Mouse (Mus musculus) heart, embryonic 14.5 days (tissue): ENCODE measurements around the gene Fen1. TPM values are rescaled to one million over a fixed set of nuclear protein-coding genes. Genes with fewer than 3 reads are reported as not detected.

ENCODE experiments used
- ATAC-seq: fragments of 200-750 bp; cut with Nextera tagmentation; 2 replicates; pipeline ENCODE4 v1.8.0; 2017; ENCODE audit warnings: low read depth, moderate TSS enrichment; ENCODE audit not compliant: insufficient number of reproducible peaks, insufficient read depth, low FRiP score
- H3K27ac ChIP-seq, 2 experiments: fragments of 200-500 bp in 1 of 2; fragments of 300-500 bp in 1 of 2; sonication (generic) in 1 of 2; replicated peaks in 1 of 2; 2 replicates each; pipeline ENCODE4 v1.5.1; 2012 to 2014; ENCODE audit warnings: low read depth in 2 of 2, low read length in 2 of 2, control low read depth in 1 of 2, mild to moderate bottlenecking in 1 of 2, mixed read lengths in 1 of 2; ENCODE audit not compliant: control insufficient read depth in 1 of 2, insufficient read depth in 1 of 2
- H3K27me3 ChIP-seq: fragments of 300-500 bp; sonication (generic); 2 replicates; pipeline ENCODE4 v1.6.1; 2014; ENCODE audit warnings: mild to moderate bottlenecking, low read length, control low read depth; ENCODE audit not compliant: control insufficient read depth, insufficient read depth
- H3K36me3 ChIP-seq: fragments of 300-500 bp; sonication (generic); 2 replicates; pipeline ENCODE4 v1.6.1; 2014; ENCODE audit warnings: mild to moderate bottlenecking, control low read depth, low read length, mixed read lengths; ENCODE audit not compliant: control insufficient read depth, insufficient read depth
- H3K4me1 ChIP-seq, 2 experiments: fragments of 200-500 bp in 1 of 2; fragments of 300-500 bp in 1 of 2; sonication (generic) in 1 of 2; 2 replicates each; pipeline ENCODE4 v1.6.1; 2012 to 2014; ENCODE audit warnings: low read length in 2 of 2, control low read depth in 1 of 2, mixed read lengths in 1 of 2; ENCODE audit not compliant: control insufficient read depth in 2 of 2, insufficient read depth in 2 of 2
- H3K4me2 ChIP-seq: fragments of 300-500 bp; sonication (generic); 2 replicates; pipeline ENCODE4 v1.6.1; 2014; ENCODE audit warnings: mild to moderate bottlenecking, low read length
- H3K4me3 ChIP-seq, 2 experiments: fragments of 200-500 bp in 1 of 2; fragments of 300-500 bp in 1 of 2; sonication (generic) in 1 of 2; 2 replicates each; pipeline ENCODE4 v1.5.1; 2012 to 2014; ENCODE audit warnings: low read length in 2 of 2, mild to moderate bottlenecking in 2 of 2, control low read depth in 1 of 2, low read depth in 1 of 2, moderate library complexity in 1 of 2; ENCODE audit not compliant: control insufficient read depth in 1 of 2, insufficient read depth in 1 of 2
- H3K9ac ChIP-seq: fragments of 300-500 bp; sonication (generic); 2 replicates; pipeline ENCODE4 v1.6.1; 2014; ENCODE audit warnings: mild to moderate bottlenecking, low read length
- H3K9me3 ChIP-seq: fragments of 300-500 bp; sonication (generic); 2 replicates; pipeline ENCODE4 v1.6.1; 2016; ENCODE audit warnings: low read length, control low read depth; ENCODE audit not compliant: control insufficient read depth
- WGBS: fragments of 180-500 bp; shearing (Covaris S2); extraction: QIAGEN DNeasy Blood & Tissue Kit; methylation state at CpG from one replicate; pipeline ENCODE4 v1.1.7; 2014; 5-methylcytosine and 5-hydroxymethylcytosine counted together
- polyA plus RNA-seq: library from polyadenylated mRNA; unstranded; fragments of >200 nt; fragmentation: Nextera tagmentation; extraction: Ambion mirVana; gene quantifications from 2 replicates; pipeline ENCODE4 v1.2.1, GENCODE M21; 2014

Gene Fen1
- polyA plus RNA-seq, 1 experiment from 2014 or later = 37.6 TPM

- 86% methylated on average over 7 of the region's 7 CpGs for WGBS
- no peak for ATAC-seq
These were observed 22.7 kb downstream of the Fen1 start for GRCm38 (mm10) chr19:10181225-10181624.

GRCm38 (mm10) chr19:10176941-10177372 is 27.0 kb downstream of the Fen1 start:
- Histone ChIP-seq H3K4me3 (no peak overlapping the region), H3K4me1 (peaks cover 14 to 18% of the 10 kb centered on the region in 2 experiments), H3K36me3 (no peaks in the 10 kb centered on the region), H3K27ac (peak overlapping the region in 1 of 2 experiments; percentile 73; a peak in 2 of 4 replicates), H3K27me3 (no peaks in the 10 kb centered on the region), H3K4me2 (no peak overlapping the region; the same call in 1 of the 2 replicates), H3K9ac (no peak overlapping the region), H3K9me3 (0 out of 2 replicates have a peak, but pooled peaks cover 2% of the 10 kb centered on the region)
- no peak for ATAC-seq
- WGBS = 30% methylated on average over 7 of the region's 7 CpGs

More at GRCm38 (mm10) chr19:10181225-10181624, 22.7 kb downstream of the Fen1 start:
- Histone ChIP-seq H3K27me3 (no peaks in the 10 kb centered on the region), H3K4me1 (peaks cover 19 to 31% of the 10 kb centered on the region in 2 experiments), H3K9ac (no peak overlapping the region), H3K36me3 (peaks cover 17% of the 10 kb centered on the region), H3K4me2 (no peak overlapping the region), H3K27ac (no peak overlapping the region), H3K9me3 (0 out of 2 replicates have a peak, but pooled peaks cover 2% of the 10 kb centered on the region), H3K4me3 (no peak overlapping the region)

- Histone ChIP-seq H3K27ac (no peak overlapping the region), H3K9ac (no peak overlapping the region), H3K4me1 (peaks cover 14 to 18% of the 10 kb centered on the region in 2 experiments), H3K27me3 (no peaks in the 10 kb centered on the region), H3K36me3 (no peaks in the 10 kb centered on the region), H3K9me3 (0 out of 2 replicates have a peak, but pooled peaks cover 2% of the 10 kb centered on the region), H3K4me3 (no peak overlapping the region), H3K4me2 (no peak overlapping the region)
- WGBS = 67% methylated on average over 1 of the region's 1 CpGs
- no peak for ATAC-seq
These were observed 27.5 kb downstream of the Fen1 start for GRCm38 (mm10) chr19:10176477-10176876.

GRCm38 (mm10) chr19:10174956-10175355 is 29.0 kb downstream of the Fen1 start:
- Histone ChIP-seq H3K27me3 (no peaks in the 10 kb centered on the region), H3K9me3 (0 out of 2 replicates have a peak, but pooled peaks cover 2% of the 10 kb centered on the region), H3K4me1 (peaks cover 11 to 14% of the 10 kb centered on the region in 2 experiments), H3K27ac (no peak overlapping the region), H3K36me3 (no peaks in the 10 kb centered on the region), H3K9ac (no peak overlapping the region), H3K4me2 (no peak overlapping the region), H3K4me3 (no peak overlapping the region)
- no peak for ATAC-seq
- WGBS = 60% methylated on average over 4 of the region's 4 CpGs

GRCm38 (mm10) chr19:10173844-10174539 is 30.0 kb downstream of the Fen1 start:
- no peak overlapping the region for H3K4me2 ChIP-seq
- no peaks in the 10 kb centered on the region for H3K27me3 ChIP-seq
- no peak for ATAC-seq
- WGBS = 79% methylated on average over 7 of the region's 7 CpGs
- H3K9me3 ChIP-seq = 0 out of 2 replicates have a peak, but pooled peaks cover 2% of the 10 kb centered on the region
- no peak overlapping the region for H3K9ac ChIP-seq
- no peak overlapping the region for H3K4me3 ChIP-seq
- H3K4me1 ChIP-seq = peaks cover 11 to 14% of the 10 kb centered on the region in 2 experiments
- H3K27ac ChIP-seq = no peak overlapping the region
- H3K36me3 ChIP-seq = no peaks in the 10 kb centered on the region

- 72% methylated on average over 5 of the region's 5 CpGs for WGBS
- Histone ChIP-seq H3K9ac (no peak overlapping the region), H3K4me3 (no peak overlapping the region), H3K4me2 (no peak overlapping the region), H3K36me3 (no peaks in the 10 kb centered on the region), H3K4me1 (peaks cover 11 to 14% of the 10 kb centered on the region in 2 experiments), H3K27ac (no peak overlapping the region), H3K9me3 (0 out of 2 replicates have a peak, but pooled peaks cover under 1% of the 10 kb centered on the region), H3K27me3 (no peaks in the 10 kb centered on the region)
- ATAC-seq = no peak
These were observed 30.8 kb downstream of the Fen1 start for GRCm38 (mm10) chr19:10173116-10173718.

- Histone ChIP-seq H3K27ac (no peak overlapping the region), H3K4me1 (peaks cover 8 to 10% of the 10 kb centered on the region in 2 experiments), H3K9ac (no peak overlapping the region), H3K9me3 (no peaks in the 10 kb centered on the region), H3K4me3 (no peak overlapping the region), H3K36me3 (no peaks in the 10 kb centered on the region), H3K4me2 (no peak overlapping the region), H3K27me3 (no peaks in the 10 kb centered on the region)
- ATAC-seq = no peak
These were observed 32.1 kb downstream of the Fen1 start for GRCm38 (mm10) chr19:10171846-10172245.
